Mouse (Mus musculus): ENCODE measurements at regions not wholly inside any gene's neighbourhood (a gene's known extent, or its start where the extent isn't known, plus 50 kb on each side); places are given as distances from the start of the nearest gene placed in this dataset.

- no peak for DNase-seq (ENCODE audit: low spot score)
Measured at GRCm38 (mm10) chr9:74342176-74342575, 232.0 kb downstream of the Wdr72 start.

- no peak for DNase-seq (ENCODE audit: low spot score)
Measured at GRCm38 (mm10) chr9:74345027-74345426, 234.9 kb downstream of the Wdr72 start.

GRCm38 (mm10) chr9:74348776-74349175 lies 238.6 kb downstream of the Wdr72 start:
- no peak for DNase-seq (ENCODE audit: low spot score)

GRCm38 (mm10) chr9:74365930-74366438 lies 255.8 kb downstream of the Wdr72 start:
- no peak for DNase-seq (ENCODE audit: low spot score)

- no peak for DNase-seq (ENCODE audit: low spot score)
Measured at GRCm38 (mm10) chr9:74376191-74376590, 266.0 kb downstream of the Wdr72 start.

GRCm38 (mm10) chr9:74377204-74377603 lies 267.0 kb downstream of the Wdr72 start:
- no peak for DNase-seq (ENCODE audit: low spot score)

- DNase-seq (ENCODE audit: low spot score) = no peak
Measured at GRCm38 (mm10) chr9:74384206-74384896, 274.2 kb downstream of the Wdr72 start.

- no peak for DNase-seq (ENCODE audit: low spot score)
Measured at GRCm38 (mm10) chr9:74425594-74425993, 315.4 kb downstream of the Wdr72 start.

GRCm38 (mm10) chr9:74449981-74450380 lies 339.8 kb downstream of the Wdr72 start:
- no peak for DNase-seq (ENCODE audit: low spot score)

GRCm38 (mm10) chr9:74461084-74461483 lies 350.9 kb downstream of the Wdr72 start:
- DNase-seq (ENCODE audit: low spot score) = no peak

GRCm38 (mm10) chr9:74476830-74477229 lies 366.7 kb downstream of the Wdr72 start:
- no peak for DNase-seq (ENCODE audit: low spot score)

- no peak for DNase-seq (ENCODE audit: low spot score)
Measured at GRCm38 (mm10) chr9:74479273-74479672, 369.1 kb downstream of the Wdr72 start.

GRCm38 (mm10) chr9:74513887-74514286 lies 347.8 kb upstream of the Onecut1 start:
- no peak for DNase-seq (ENCODE audit: low spot score)

GRCm38 (mm10) chr9:74528550-74528949 lies 333.2 kb upstream of the Onecut1 start:
- DNase-seq (ENCODE audit: low spot score) = no peak

GRCm38 (mm10) chr9:74530317-74530716 lies 331.4 kb upstream of the Onecut1 start:
- DNase-seq (ENCODE audit: low spot score) = peak; percentile 8

- no peak for DNase-seq (ENCODE audit: low spot score)
Measured at GRCm38 (mm10) chr9:74530748-74531147, 331.0 kb upstream of the Onecut1 start.

GRCm38 (mm10) chr9:74531986-74532385 lies 329.7 kb upstream of the Onecut1 start:
- DNase-seq (ENCODE audit: low spot score) = no peak

- DNase-seq (ENCODE audit: low spot score) = no peak
Measured at GRCm38 (mm10) chr9:74534976-74535375, 326.7 kb upstream of the Onecut1 start.

GRCm38 (mm10) chr9:74556116-74556515 lies 305.6 kb upstream of the Onecut1 start:
- no peak for DNase-seq (ENCODE audit: low spot score)

- DNase-seq (ENCODE audit: low spot score) = no peak
Measured at GRCm38 (mm10) chr9:74592757-74593156, 269.0 kb upstream of the Onecut1 start.

- DNase-seq (ENCODE audit: low spot score) = no peak
Measured at GRCm38 (mm10) chr9:74593970-74594369, 267.8 kb upstream of the Onecut1 start.

GRCm38 (mm10) chr9:74604415-74604814 lies 257.3 kb upstream of the Onecut1 start:
- no peak for DNase-seq (ENCODE audit: low spot score)

- no peak for DNase-seq (ENCODE audit: low spot score)
Measured at GRCm38 (mm10) chr9:74621957-74622356, 239.8 kb upstream of the Onecut1 start.

- no peak for DNase-seq (ENCODE audit: low spot score)
Measured at GRCm38 (mm10) chr9:74645394-74645793, 216.3 kb upstream of the Onecut1 start.
